Mouse (Mus musculus) mouse embryonic stem cell (cell line): ENCODE data around the gene C530008M17Rik.
"Not testable (repeated sequence)": the region's sequence is repeated elsewhere in the genome, so short reads cannot be mapped to it uniquely, and the experiment has no call there.

Experiments used
- in situ Hi-C, 2 experiments: fragments of 300-500 bp; cut with MboI; formaldehyde crosslinking; loops; 1 replicate in 1 of 2; 3 replicates in 1 of 2; pipeline ENCODE4 v1.14.3; 2019 to 2020; ENCODE audit warnings: low sequenced_read_pairs in 2 of 2, low pct_unique_long_range_greater_than_20kb in 1 of 2, mixed read lengths in 1 of 2; ENCODE audit not compliant: unreplicated experiment in 1 of 2

Gene C530008M17Rik

GRCm38 (mm10) chr5:76905405-76906154 is 249.3 kb downstream of the C530008M17Rik start, which contains the start of gene Aasdh:
Gene Aasdh (minus strand): TSS chr5:76905514.
- in situ Hi-C loops: no loop called here

- in situ Hi-C loops: no loop called here
Measured at GRCm38 (mm10) chr5:76906155-76906499, 249.8 kb downstream of the C530008M17Rik start.

GRCm38 (mm10) chr5:76910807-76911206 is 254.5 kb downstream of the C530008M17Rik start:
- in situ Hi-C loops: no loop called here

GRCm38 (mm10) chr5:76912522-76912921 is 256.2 kb downstream of the C530008M17Rik start:
- in situ Hi-C loops: not testable (repeated sequence)

GRCm38 (mm10) chr5:76922833-76923232 is 266.5 kb downstream of the C530008M17Rik start:
- in situ Hi-C loops: no loop called here
